Mouse (Mus musculus) thymus, adult 2 months (tissue): ENCODE data around the gene Cerk. TPM values are rescaled to one million over a fixed set of nuclear protein-coding genes. Genes with fewer than 3 reads are reported as not detected.

ENCODE experiments used
- DNase-seq: peaks from one replicate; pipeline ENCODE4 v3.0.0; 2021
- H3K27ac ChIP-seq: fragments of 200-500 bp; 2 replicates; pipeline ENCODE4 v1.5.1; 2012; ENCODE audit warnings: low read length, control low read depth; ENCODE audit not compliant: control insufficient read depth, insufficient read depth
- H3K27me3 ChIP-seq: fragments of 200-500 bp; 2 replicates; pipeline ENCODE4 v1.6.1; 2012; ENCODE audit warnings: mild to moderate bottlenecking, low read length, moderate library complexity, mixed read lengths; ENCODE audit not compliant: control insufficient read depth, insufficient read depth
- H3K36me3 ChIP-seq: fragments of 200-500 bp; 2 replicates; pipeline ENCODE4 v1.6.1; 2012; ENCODE audit warnings: mild to moderate bottlenecking, low read length, moderate library complexity; ENCODE audit not compliant: control insufficient read depth, insufficient read depth
- H3K4me1 ChIP-seq: fragments of 200-500 bp; replicated peaks from 2 replicates; pipeline ENCODE4 v1.6.1; 2012; ENCODE audit warnings: low read length; ENCODE audit not compliant: control insufficient read depth, insufficient read depth
- H3K4me3 ChIP-seq: fragments of 200-500 bp; 2 replicates; pipeline ENCODE4 v1.5.1; 2012; ENCODE audit warnings: mild to moderate bottlenecking, low read length, control low read depth, moderate library complexity; ENCODE audit not compliant: control insufficient read depth, insufficient read depth
- CTCF ChIP-seq: fragments of 200-500 bp; IDR thresholded peaks from 2 replicates; pipeline ENCODE4 v1.5.1; 2012; ENCODE audit warnings: mild to moderate bottlenecking, control low read depth, low read length, moderate library complexity, borderline replicate concordance; ENCODE audit not compliant: control insufficient read depth, poor library complexity, insufficient read depth; ENCODE audit errors: extremely low read depth
- POLR2A ChIP-seq: fragments of 200-500 bp; IDR thresholded peaks from 2 replicates; pipeline ENCODE4 v1.6.1; 2012; ENCODE audit warnings: mild to moderate bottlenecking, low read length, control low read depth, moderate library complexity; ENCODE audit not compliant: control insufficient read depth, poor library complexity, insufficient read depth; ENCODE audit errors: extremely low read depth
- WGBS: fragments of 180-500 bp; shearing (Covaris S2); methylation state at CpG from one replicate; pipeline ENCODE4 v1.1.7; 2018; 5-methylcytosine and 5-hydroxymethylcytosine counted together
- polyA plus RNA-seq: library from polyadenylated mRNA; depleted of rRNA; stranded (reverse); fragments of >200 nt; gene quantifications from 2 replicates; pipeline ENCODE4 v1.2.3, GENCODE M21; 2012

The Cerk gene
- polyA plus RNA-seq, 1 experiment = 180 TPM

DNA sequence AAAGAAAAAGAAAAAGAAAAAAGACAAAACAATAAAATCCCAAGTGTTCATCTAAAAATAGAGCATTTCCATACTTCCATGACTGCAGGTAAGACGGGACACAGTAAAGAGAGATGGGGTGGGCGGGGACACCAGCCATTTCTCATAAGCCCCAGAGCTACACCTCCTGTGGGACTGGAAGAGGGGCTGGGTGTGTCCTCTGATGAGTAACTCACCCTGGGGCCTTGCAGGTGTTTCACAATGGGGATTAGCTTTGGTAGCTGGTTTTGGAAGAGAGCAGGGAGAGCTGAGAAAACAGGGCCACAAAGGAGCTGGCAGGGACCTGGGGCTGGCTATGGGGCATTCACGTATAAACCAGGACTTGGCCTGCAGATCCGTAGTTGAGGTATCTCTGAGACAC is 35.3 kb downstream of the Cerk start:
- H3K4me3 ChIP-seq = no peak overlapping the region
- 98% methylated on average over 4 of the region's 4 CpGs for WGBS
- TF ChIP-seq POLR2A (no peak), CTCF (no peak)
- H3K27ac ChIP-seq = no peak overlapping the region
- DNase-seq = no peak
- H3K27me3 ChIP-seq = no peaks in the 10 kb centered on the region
- H3K4me1 ChIP-seq = no peaks in the 10 kb centered on the region
- peaks cover 79% of the 10 kb centered on the region for H3K36me3 ChIP-seq

DNA sequence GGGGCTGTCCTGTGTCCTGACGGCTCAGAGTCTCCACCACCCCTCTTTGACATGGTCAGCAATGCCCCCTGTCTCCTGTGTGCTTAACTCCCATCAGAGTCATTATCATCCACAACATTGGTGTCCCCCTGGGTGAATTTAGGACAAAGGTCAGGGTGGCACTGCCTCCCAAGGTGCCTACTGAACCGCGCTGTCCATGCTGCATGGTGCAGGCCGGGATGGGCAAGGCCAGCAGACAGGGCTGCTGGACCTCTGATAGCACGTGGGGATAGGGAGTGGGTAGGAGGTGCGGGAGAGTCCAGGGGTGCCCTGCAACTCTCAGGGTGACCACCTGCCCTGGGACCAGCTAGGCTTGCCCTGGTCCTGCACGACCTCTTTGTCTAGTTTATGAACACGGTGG is 39.0 kb downstream of the Cerk start:
- WGBS = 97% methylated on average over 8 of the region's 8 CpGs
- DNase-seq = no peak
- Histone ChIP-seq H3K4me1 (no peaks in the 10 kb centered on the region), H3K27me3 (no peaks in the 10 kb centered on the region), H3K4me3 (no peak overlapping the region), H3K27ac (no peak overlapping the region), H3K36me3 (peaks cover 90% of the 10 kb centered on the region)
- TF ChIP-seq CTCF (no peak), POLR2A (no peak)

GRCm38 (mm10) chr15:86145046-86145445 is 40.9 kb downstream of the Cerk start:
- Histone ChIP-seq H3K4me1 (no peaks in the 10 kb centered on the region), H3K4me3 (no peak overlapping the region), H3K36me3 (peaks cover 90% of the 10 kb centered on the region), H3K27me3 (no peaks in the 10 kb centered on the region), H3K27ac (no peak overlapping the region)
- 93% methylated on average over 7 of the region's 7 CpGs for WGBS
- TF ChIP-seq POLR2A = no peak
- no peak for DNase-seq

GRCm38 (mm10) chr15:86144577-86144976 is 41.4 kb downstream of the Cerk start:
- Histone ChIP-seq H3K36me3 (peaks cover 90% of the 10 kb centered on the region), H3K27me3 (no peaks in the 10 kb centered on the region), H3K4me1 (no peaks in the 10 kb centered on the region), H3K27ac (no peak overlapping the region), H3K4me3 (no peak overlapping the region)
- DNase-seq = no peak
- 73% methylated on average over 7 of the region's 7 CpGs for WGBS
- no peak for TF ChIP-seq CTCF
- no peak for TF ChIP-seq POLR2A

DNA sequence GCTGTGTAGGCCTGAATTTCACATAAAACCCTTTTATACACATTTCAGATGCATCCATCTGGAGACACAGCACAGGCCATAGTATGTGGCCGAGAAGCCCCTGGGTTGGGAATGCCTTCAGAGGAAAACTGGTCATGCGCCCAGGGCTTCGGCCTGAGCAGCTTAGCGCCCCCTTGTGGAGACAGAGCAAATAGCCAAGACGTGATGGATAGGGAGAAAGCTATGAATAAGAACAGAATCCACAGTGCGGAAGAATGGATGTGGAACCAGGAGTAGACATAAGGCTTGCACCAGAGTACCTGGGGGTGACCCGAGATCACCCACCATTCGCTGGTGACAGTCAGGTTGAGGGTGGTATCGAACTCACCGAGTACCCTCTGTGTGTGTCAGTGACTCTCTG is 45.6 kb downstream of the Cerk start:
- TF ChIP-seq CTCF (peak; percentile 86), POLR2A (no peak)
- Histone ChIP-seq H3K27me3 (no peaks in the 10 kb centered on the region), H3K27ac (no peak overlapping the region), H3K36me3 (peaks cover 52% of the 10 kb centered on the region), H3K4me3 (no peak overlapping the region), H3K4me1 (no peaks in the 10 kb centered on the region)
- peak; percentile 40 for DNase-seq
- WGBS = 65% methylated on average over 10 of the region's 10 CpGs

DNA sequence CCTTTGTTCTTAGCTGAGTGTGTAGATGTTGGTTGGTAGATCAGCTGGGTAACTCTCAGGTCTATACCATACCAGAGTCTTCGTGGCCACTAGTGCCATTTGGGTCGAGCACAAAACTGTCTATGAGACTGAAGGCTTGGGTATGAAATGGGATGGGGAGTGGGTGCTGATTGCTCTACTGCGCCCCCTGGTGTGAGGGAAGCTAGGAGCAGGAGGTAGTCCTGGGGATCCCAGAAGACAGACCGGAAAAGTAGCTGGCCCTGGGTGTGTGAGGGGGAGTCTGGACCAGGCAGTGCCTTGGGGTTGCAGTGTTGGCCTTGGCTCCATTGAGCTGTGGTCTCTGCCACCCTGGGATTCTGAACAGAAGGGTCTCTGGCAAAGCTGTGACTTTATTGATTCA is 48.3 kb downstream of the Cerk start:
- TF ChIP-seq POLR2A (no peak), CTCF (peak; percentile 80; the same call in 1 of the 2 replicates)
- Histone ChIP-seq H3K27me3 (no peaks in the 10 kb centered on the region), H3K27ac (no peak overlapping the region), H3K36me3 (peaks cover 30% of the 10 kb centered on the region), H3K4me1 (no peaks in the 10 kb centered on the region), H3K4me3 (no peak overlapping the region)
- peak; percentile 75 for DNase-seq
- WGBS = 67% methylated on average over 4 of the region's 4 CpGs

DNA sequence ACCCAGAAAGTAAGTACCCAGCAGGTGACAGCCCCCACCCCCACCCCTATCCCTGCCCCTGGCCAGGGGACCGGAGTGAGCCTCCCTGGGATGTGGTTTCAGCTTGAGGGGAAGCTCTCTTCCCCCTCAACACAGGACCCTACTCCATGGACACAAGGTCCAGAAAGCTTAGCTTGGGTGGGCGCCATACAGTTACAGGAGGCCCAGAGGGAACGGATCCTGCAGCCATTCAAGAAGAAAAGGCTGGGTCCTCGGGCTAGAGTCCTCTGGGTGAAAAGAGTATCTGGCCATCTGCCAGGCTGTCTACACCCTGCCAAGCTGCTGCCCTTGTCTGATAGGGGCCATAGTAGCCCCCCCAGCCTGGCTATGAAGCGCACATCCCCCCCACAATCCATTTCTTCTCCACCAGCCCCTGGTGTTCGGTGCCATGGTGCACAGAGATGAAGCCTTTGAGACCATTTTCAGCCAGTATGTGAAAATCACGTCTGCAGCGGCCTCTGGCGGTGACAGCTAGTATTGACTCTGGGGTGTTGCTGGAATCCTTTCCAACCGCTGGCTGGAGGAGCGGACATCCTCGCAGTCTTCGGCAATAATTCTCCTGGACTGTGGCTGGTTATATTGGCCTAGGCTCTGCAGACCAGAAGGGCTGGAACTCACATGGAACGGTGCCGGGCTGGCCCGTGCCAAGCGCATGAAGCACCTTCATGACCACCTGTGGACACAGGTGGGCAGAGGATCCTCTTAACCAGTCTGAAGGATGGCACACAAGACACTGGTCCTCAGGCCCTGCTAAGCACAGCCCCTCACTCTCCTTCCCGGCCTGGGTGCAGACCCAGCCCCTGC is 50.8 kb downstream of the Cerk start:
- TF ChIP-seq POLR2A = no peak
- TF ChIP-seq CTCF = peak; percentile 88; the same call in 1 of the 2 replicates
- Histone ChIP-seq H3K36me3 (peaks cover 5% of the 10 kb centered on the region), H3K4me3 (no peak overlapping the region), H3K27ac (no peak overlapping the region), H3K4me1 (no peaks in the 10 kb centered on the region), H3K27me3 (no peaks in the 10 kb centered on the region)
- DNase-seq = peak; percentile 83
- 64% methylated on average over 18 of the region's 18 CpGs for WGBS
